Mouse (Mus musculus): ENCODE measurements at regions not wholly inside any gene's neighbourhood (a gene's known extent, or its start where the extent isn't known, plus 50 kb on each side); places are given as distances from the start of the nearest gene placed in this dataset.

GRCm38 (mm10) chr9:63818163-63818562 is 60.4 kb upstream of the Smad3 start:
- WGBS = 96% methylated on average over 3 of the region's 3 CpGs
- TF ChIP-seq CTCF (IDR thresholded peaks at IDR 0.05; ENCODE audit: borderline replicate concordance, control insufficient read depth, extremely low read depth, insufficient read depth, low read length, poor library complexity) (no peak), POLR2A (IDR thresholded peaks at IDR 0.05; ENCODE audit: control insufficient read depth, extremely low read depth, insufficient read depth, low read length, poor library complexity) (no peak)
- H3K36me3 ChIP-seq (ENCODE audit: control insufficient read depth, insufficient read depth, low read length) = no peaks in the 10 kb centered on the region
- no peak for DNase-seq
- no peak overlapping the region for H3K27ac ChIP-seq (ENCODE audit: control insufficient read depth, insufficient read depth, low read length)
- H3K4me1 ChIP-seq (replicated peaks; ENCODE audit: control insufficient read depth, insufficient read depth, low read length) = no peaks in the 10 kb centered on the region
- H3K4me3 ChIP-seq (ENCODE audit: control insufficient read depth, insufficient read depth, low read length) = no peak overlapping the region
- H3K27me3 ChIP-seq (ENCODE audit: control insufficient read depth, insufficient read depth, low read length) = no peaks in the 10 kb centered on the region

- TF ChIP-seq POLR2A (IDR thresholded peaks at IDR 0.05; ENCODE audit: control insufficient read depth, extremely low read depth, insufficient read depth, low read length, poor library complexity) = no peak
- TF ChIP-seq CTCF (IDR thresholded peaks at IDR 0.05; ENCODE audit: borderline replicate concordance, control insufficient read depth, extremely low read depth, insufficient read depth, low read length, poor library complexity) = peak; percentile 69; the same call in 1 of the 2 replicates
- H3K4me1 ChIP-seq (replicated peaks; ENCODE audit: control insufficient read depth, insufficient read depth, low read length) = no peaks in the 10 kb centered on the region
- H3K4me3 ChIP-seq (ENCODE audit: control insufficient read depth, insufficient read depth, low read length) = no peak overlapping the region
- H3K27ac ChIP-seq (ENCODE audit: control insufficient read depth, insufficient read depth, low read length) = no peak overlapping the region
- no peaks in the 10 kb centered on the region for H3K27me3 ChIP-seq (ENCODE audit: control insufficient read depth, insufficient read depth, low read length)
- H3K36me3 ChIP-seq (ENCODE audit: control insufficient read depth, insufficient read depth, low read length) = no peaks in the 10 kb centered on the region
- peak; percentile 47 for DNase-seq
- WGBS = 78% methylated on average over 2 of the region's 2 CpGs
These were observed 58.7 kb upstream of the Smad3 start for GRCm38 (mm10) chr9:63816540-63816939.

- Histone ChIP-seq H3K27ac (ENCODE audit: control insufficient read depth, insufficient read depth, low read length) (no peak overlapping the region), H3K4me3 (ENCODE audit: control insufficient read depth, insufficient read depth, low read length) (no peak overlapping the region), H3K36me3 (ENCODE audit: control insufficient read depth, insufficient read depth, low read length) (no peaks in the 10 kb centered on the region), H3K4me1 (replicated peaks; ENCODE audit: control insufficient read depth, insufficient read depth, low read length) (no peaks in the 10 kb centered on the region), H3K27me3 (ENCODE audit: control insufficient read depth, insufficient read depth, low read length) (no peaks in the 10 kb centered on the region)
- 96% methylated on average over 3 of the region's 3 CpGs for WGBS
- DNase-seq = no peak
- no peak for TF ChIP-seq CTCF (IDR thresholded peaks at IDR 0.05; ENCODE audit: borderline replicate concordance, control insufficient read depth, extremely low read depth, insufficient read depth, low read length, poor library complexity)
- TF ChIP-seq POLR2A (IDR thresholded peaks at IDR 0.05; ENCODE audit: control insufficient read depth, extremely low read depth, insufficient read depth, low read length, poor library complexity) = no peak
These were observed 52.2 kb upstream of the Smad3 start for GRCm38 (mm10) chr9:63809901-63810587.

All from thymus, adult 2 months (tissue).